Mouse (Mus musculus): ENCODE data around the gene Gch1. TPM values are rescaled to one million over a fixed set of nuclear protein-coding genes. Genes with fewer than 3 reads are reported as not detected.

Gch1 gene
- polyA plus RNA-seq, 1 experiment from 2014 or later = 6.0 TPM

DNA sequence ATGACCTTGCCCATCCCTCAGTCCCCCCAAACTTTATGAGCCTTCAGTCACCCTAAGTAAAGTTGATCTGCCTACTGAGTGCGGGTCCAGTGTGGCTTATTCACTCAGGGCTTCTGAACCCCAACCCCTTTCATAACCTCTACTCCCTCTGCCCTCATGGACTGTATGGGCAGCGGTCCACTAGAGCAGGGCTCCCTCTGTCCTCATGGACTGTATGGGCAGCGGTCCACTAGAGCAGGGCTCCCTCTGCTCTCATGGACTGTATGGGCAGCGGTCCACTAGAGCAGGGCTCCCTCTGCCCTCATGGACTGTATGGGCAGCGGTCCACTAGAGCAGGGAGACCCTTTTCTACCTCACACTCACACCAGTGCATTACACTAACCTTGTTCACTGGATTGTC is 13.0 kb downstream of the Gch1 start:
- H3K4me2 ChIP-seq (ENCODE audit: low read length) = no peak overlapping the region
- ATAC-seq = no peak
- 93% methylated on average over 5 of the region's 5 CpGs for WGBS

DNA sequence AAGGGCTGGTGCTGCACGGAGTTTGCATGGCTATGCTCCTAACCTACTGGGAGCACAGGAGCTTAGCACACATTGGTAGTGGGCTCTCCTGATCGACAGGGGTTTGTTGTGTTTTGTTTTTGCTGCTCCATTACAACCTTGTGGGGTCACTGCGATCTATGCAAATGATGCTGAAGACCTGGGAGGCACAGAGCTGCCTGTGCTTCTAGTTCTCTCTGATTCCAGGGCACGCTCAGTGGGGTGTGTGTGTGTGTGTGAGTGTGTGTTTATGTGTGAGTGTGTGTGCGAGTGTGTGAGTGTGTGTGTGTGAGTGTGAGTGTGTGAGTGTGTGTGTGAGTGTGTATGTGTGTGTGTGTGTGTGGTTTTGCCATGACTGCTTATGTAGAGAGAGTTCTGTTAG is 14.1 kb downstream of the Gch1 start:
- H3K4me1 ChIP-seq (ENCODE audit: control insufficient read depth, insufficient read depth, low read length) = no peaks in the 10 kb centered on the region
- 85% methylated on average over 5 of the region's 5 CpGs for WGBS

More for the DNA sequence above, 13.0 kb downstream of the Gch1 start:
- Histone ChIP-seq H3K9ac (ENCODE audit: low read depth, low read length) (no peak overlapping the region), H3K27me3 (ENCODE audit: control insufficient read depth, insufficient read depth, low read depth, low read length) (no peaks in the 10 kb centered on the region), H3K4me3 (ENCODE audit: low read depth, low read length) (no peak overlapping the region), H3K36me3 (ENCODE audit: control insufficient read depth, insufficient read depth, low read length) (no peaks in the 10 kb centered on the region), H3K4me1 (ENCODE audit: control insufficient read depth, insufficient read depth, low read length) (no peaks in the 10 kb centered on the region), H3K27ac (ENCODE audit: low read length) (no peak overlapping the region), H3K9me3 (replicated peaks; ENCODE audit: control insufficient read depth, low read length, poor library complexity, severe bottlenecking) (no peaks in the 10 kb centered on the region)

DNA sequence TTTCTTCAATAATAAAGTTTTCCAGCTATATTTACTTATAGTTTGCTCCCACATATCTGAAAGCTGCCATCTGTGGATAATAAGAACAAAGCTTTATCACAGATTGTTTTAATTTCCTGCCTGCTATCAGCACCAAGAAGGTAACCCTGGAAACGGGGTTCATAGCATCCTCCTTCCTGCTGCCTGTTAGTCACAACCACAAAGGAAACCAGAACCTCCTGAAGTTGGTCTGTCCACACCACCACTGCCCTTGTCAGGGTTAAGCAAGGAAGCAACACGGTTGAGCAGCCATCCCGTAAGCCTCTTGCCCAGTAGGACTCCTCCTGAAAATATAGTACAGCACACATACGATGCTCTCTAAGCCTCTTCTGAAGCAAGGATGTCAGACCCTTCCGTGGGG is 17.1 kb downstream of the Gch1 start:
- no peak for ATAC-seq
- WGBS = 81% methylated on average over 5 of the region's 5 CpGs
- H3K27me3 ChIP-seq (ENCODE audit: control insufficient read depth, insufficient read depth, low read depth, low read length) = no peaks in the 10 kb centered on the region

More for the DNA sequence above, 14.1 kb downstream of the Gch1 start:
- Histone ChIP-seq H3K4me2 (ENCODE audit: low read length) (no peak overlapping the region), H3K9ac (ENCODE audit: low read depth, low read length) (no peak overlapping the region), H3K27ac (ENCODE audit: low read length) (no peak overlapping the region), H3K4me3 (ENCODE audit: low read depth, low read length) (no peak overlapping the region), H3K27me3 (ENCODE audit: control insufficient read depth, insufficient read depth, low read depth, low read length) (no peaks in the 10 kb centered on the region), H3K9me3 (replicated peaks; ENCODE audit: control insufficient read depth, low read length, poor library complexity, severe bottlenecking) (no peaks in the 10 kb centered on the region), H3K36me3 (ENCODE audit: control insufficient read depth, insufficient read depth, low read length) (no peaks in the 10 kb centered on the region)
- ATAC-seq = no peak

DNA sequence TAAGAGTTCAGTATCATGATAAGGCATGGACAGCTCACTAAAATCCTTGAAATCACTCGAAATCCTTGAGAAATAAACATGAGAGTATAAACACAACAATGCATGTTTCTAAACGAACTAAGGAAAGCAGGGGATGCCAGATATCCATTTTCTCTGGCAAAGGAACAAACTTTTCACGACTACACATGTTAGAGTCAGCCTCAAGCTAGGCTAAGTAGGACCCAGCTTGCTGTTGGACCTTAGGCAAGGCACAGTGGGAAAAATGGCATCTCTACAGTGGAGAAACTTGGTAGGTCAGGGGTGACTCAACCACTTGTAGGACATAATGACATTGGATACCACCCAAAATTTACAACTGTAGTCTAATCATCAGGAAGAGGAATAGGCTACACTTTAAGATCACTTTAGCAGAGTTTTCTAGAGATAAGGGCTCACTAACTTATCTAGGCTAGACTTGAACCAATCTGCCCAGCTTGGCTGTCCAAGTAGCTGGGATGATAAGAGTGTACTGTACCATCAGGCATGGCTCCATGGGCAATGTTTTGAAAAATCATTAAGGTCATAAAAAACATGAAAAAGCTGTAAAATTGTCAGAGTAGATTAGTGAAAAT is 18.6 kb downstream of the Gch1 start:
- 67% methylated on average over 3 of the region's 3 CpGs for WGBS
- ATAC-seq = no peak
- H3K4me1 ChIP-seq (ENCODE audit: control insufficient read depth, insufficient read depth, low read length) = no peaks in the 10 kb centered on the region
- H3K27ac ChIP-seq (ENCODE audit: low read length) = no peak overlapping the region
- H3K36me3 ChIP-seq (ENCODE audit: control insufficient read depth, insufficient read depth, low read length) = no peaks in the 10 kb centered on the region
- H3K4me2 ChIP-seq (ENCODE audit: low read length) = no peak overlapping the region
- H3K9me3 ChIP-seq (replicated peaks; ENCODE audit: control insufficient read depth, low read length, poor library complexity, severe bottlenecking) = no peaks in the 10 kb centered on the region
- no peaks in the 10 kb centered on the region for H3K27me3 ChIP-seq (ENCODE audit: control insufficient read depth, insufficient read depth, low read depth, low read length)
- no peak overlapping the region for H3K4me3 ChIP-seq (ENCODE audit: low read depth, low read length)
- no peak overlapping the region for H3K9ac ChIP-seq (ENCODE audit: low read depth, low read length)

More for the DNA sequence above, 17.1 kb downstream of the Gch1 start:
- Histone ChIP-seq H3K36me3 (ENCODE audit: control insufficient read depth, insufficient read depth, low read length) (no peaks in the 10 kb centered on the region), H3K9me3 (replicated peaks; ENCODE audit: control insufficient read depth, low read length, poor library complexity, severe bottlenecking) (no peaks in the 10 kb centered on the region), H3K4me3 (ENCODE audit: low read depth, low read length) (no peak overlapping the region), H3K27ac (ENCODE audit: low read length) (no peak overlapping the region), H3K4me2 (ENCODE audit: low read length) (no peak overlapping the region), H3K4me1 (ENCODE audit: control insufficient read depth, insufficient read depth, low read length) (no peaks in the 10 kb centered on the region), H3K9ac (ENCODE audit: low read depth, low read length) (no peak overlapping the region)

DNA sequence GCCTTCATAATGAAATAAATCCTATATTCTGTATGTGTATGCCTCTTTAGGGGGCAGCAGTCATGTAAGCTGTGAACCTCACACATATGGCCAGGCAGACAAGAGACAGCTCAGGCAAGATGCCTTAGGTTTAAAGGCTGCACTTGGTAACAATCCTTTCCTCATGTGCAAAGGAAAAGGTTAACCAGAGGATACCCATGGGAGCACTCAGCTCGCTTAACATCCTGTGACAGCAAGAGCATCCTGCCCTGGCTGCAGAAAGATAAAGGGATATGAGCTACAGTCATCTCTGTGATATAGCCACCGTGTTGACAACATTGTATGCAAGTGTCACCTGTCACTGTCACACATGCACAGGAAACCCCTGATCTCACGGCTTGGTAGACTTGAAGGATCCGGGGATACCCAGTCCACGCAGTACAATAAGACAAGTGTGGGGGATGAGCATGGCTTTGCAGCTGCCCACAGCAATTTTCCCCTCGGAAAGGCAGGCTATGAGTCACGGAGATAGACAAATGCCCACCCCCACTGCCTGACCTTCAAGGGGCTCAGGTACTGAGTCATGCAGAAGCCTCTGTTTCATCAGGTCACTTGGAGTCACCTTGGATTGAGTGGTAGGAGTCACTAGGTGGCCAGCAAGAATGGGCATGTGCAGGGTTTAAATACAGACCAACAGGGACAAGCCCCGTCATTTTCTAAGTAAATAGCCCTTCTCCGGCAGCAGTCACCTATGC is 19.4 kb downstream of the Gch1 start:
- Histone ChIP-seq H3K4me1 (ENCODE audit: control insufficient read depth, insufficient read depth, low read length) (no peaks in the 10 kb centered on the region), H3K9me3 (replicated peaks; ENCODE audit: control insufficient read depth, low read length, poor library complexity, severe bottlenecking) (no peaks in the 10 kb centered on the region), H3K36me3 (ENCODE audit: control insufficient read depth, insufficient read depth, low read length) (no peaks in the 10 kb centered on the region), H3K4me2 (ENCODE audit: low read length) (no peak overlapping the region), H3K4me3 (ENCODE audit: low read depth, low read length) (no peak overlapping the region), H3K27ac (ENCODE audit: low read length) (no peak overlapping the region), H3K27me3 (ENCODE audit: control insufficient read depth, insufficient read depth, low read depth, low read length) (no peaks in the 10 kb centered on the region), H3K9ac (ENCODE audit: low read depth, low read length) (no peak overlapping the region)
- no peak for ATAC-seq
- WGBS = 78% methylated on average over 9 of the region's 9 CpGs

DNA sequence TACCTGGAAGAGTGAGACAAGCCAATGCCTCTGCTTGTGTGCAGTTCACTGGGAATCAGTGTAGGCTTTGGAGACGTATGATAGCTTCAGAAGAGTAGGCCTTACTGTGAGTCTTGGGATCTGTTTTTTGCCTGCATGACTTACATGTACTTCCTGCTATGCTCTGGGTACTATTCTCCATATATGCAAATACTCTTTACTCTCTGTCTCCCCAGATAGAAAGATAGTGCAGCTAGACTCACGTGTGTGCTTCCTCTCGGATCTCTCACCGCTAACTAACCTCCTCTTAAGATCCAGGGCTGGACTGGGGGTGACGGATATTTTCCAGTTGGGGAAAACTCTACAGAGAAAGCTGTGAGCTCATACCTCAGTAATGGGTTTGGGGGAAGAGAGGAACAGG is 23.5 kb downstream of the Gch1 start:
- H3K9ac ChIP-seq (ENCODE audit: low read depth, low read length) = no peak overlapping the region
- 87% methylated on average over 5 of the region's 5 CpGs for WGBS
- no peak overlapping the region for H3K27ac ChIP-seq (ENCODE audit: low read length)
- no peaks in the 10 kb centered on the region for H3K9me3 ChIP-seq (replicated peaks; ENCODE audit: control insufficient read depth, low read length, poor library complexity, severe bottlenecking)
- no peaks in the 10 kb centered on the region for H3K4me1 ChIP-seq (ENCODE audit: control insufficient read depth, insufficient read depth, low read length)
- H3K36me3 ChIP-seq (ENCODE audit: control insufficient read depth, insufficient read depth, low read length) = no peaks in the 10 kb centered on the region
- H3K4me2 ChIP-seq (ENCODE audit: low read length) = no peak overlapping the region
- no peak for ATAC-seq
- no peaks in the 10 kb centered on the region for H3K27me3 ChIP-seq (ENCODE audit: control insufficient read depth, insufficient read depth, low read depth, low read length)
- H3K4me3 ChIP-seq (ENCODE audit: low read depth, low read length) = no peak overlapping the region

DNA sequence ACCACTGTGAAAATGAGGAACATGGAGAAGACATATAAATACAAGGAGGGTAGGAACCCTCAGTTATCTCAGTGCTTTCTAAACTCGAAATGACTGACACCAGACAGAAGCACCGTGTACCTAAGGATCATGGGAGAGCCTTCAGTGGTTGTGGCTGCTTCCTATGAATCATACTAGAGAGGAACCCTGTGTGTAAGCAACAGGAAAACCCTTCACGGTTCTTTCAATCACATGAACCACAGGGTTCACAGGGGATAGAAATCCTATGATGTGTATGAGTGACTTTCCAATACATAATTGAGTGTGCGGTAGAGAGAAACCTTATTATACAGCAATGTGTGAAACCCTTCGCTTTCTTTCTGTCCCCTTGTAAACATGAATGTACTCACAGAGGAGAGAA is 24.1 kb downstream of the Gch1 start:
- Histone ChIP-seq H3K4me1 (ENCODE audit: control insufficient read depth, insufficient read depth, low read length) (no peaks in the 10 kb centered on the region), H3K4me3 (ENCODE audit: low read depth, low read length) (no peak overlapping the region), H3K36me3 (ENCODE audit: control insufficient read depth, insufficient read depth, low read length) (no peaks in the 10 kb centered on the region), H3K27ac (ENCODE audit: low read length) (no peak overlapping the region), H3K9me3 (replicated peaks; ENCODE audit: control insufficient read depth, low read length, poor library complexity, severe bottlenecking) (no peaks in the 10 kb centered on the region), H3K27me3 (ENCODE audit: control insufficient read depth, insufficient read depth, low read depth, low read length) (no peaks in the 10 kb centered on the region), H3K4me2 (ENCODE audit: low read length) (no peak overlapping the region), H3K9ac (ENCODE audit: low read depth, low read length) (no peak overlapping the region)
- no peak for ATAC-seq
- WGBS = 91% methylated on average over 5 of the region's 5 CpGs

DNA sequence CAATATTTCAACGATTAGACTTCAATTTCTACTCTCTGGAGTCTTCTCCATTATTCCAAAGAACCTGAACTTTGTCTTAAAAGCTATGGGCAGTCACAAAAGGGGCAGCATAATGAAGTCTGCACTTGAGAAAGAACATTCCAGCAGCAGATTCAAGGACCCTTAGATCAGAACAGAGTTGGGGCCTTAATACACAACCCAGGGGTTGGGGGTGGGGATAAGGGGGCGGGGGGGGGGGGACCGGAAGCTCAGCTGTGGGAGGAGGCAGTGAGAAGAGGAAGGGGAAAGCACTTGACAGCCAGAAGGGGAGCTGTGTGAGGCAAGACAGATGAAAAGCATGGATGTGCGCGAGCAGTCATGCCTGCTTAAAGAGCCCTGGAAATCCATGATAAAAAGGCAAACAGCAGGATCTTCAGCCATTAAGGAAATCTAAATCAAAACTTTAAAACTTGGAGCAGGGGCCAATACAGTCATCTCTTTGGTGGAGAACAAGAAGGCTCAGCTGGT is 27.2 kb downstream of the Gch1 start:
- Histone ChIP-seq H3K9ac (ENCODE audit: low read depth, low read length) (no peak overlapping the region), H3K36me3 (ENCODE audit: control insufficient read depth, insufficient read depth, low read length) (no peaks in the 10 kb centered on the region), H3K4me2 (ENCODE audit: low read length) (no peak overlapping the region), H3K4me1 (ENCODE audit: control insufficient read depth, insufficient read depth, low read length) (no peaks in the 10 kb centered on the region), H3K9me3 (replicated peaks; ENCODE audit: control insufficient read depth, low read length, poor library complexity, severe bottlenecking) (no peaks in the 10 kb centered on the region), H3K27me3 (ENCODE audit: control insufficient read depth, insufficient read depth, low read depth, low read length) (no peaks in the 10 kb centered on the region), H3K27ac (ENCODE audit: low read length) (no peak overlapping the region), H3K4me3 (ENCODE audit: low read depth, low read length) (no peak overlapping the region)
- no peak for ATAC-seq
- WGBS = 54% methylated on average over 5 of the region's 5 CpGs

DNA sequence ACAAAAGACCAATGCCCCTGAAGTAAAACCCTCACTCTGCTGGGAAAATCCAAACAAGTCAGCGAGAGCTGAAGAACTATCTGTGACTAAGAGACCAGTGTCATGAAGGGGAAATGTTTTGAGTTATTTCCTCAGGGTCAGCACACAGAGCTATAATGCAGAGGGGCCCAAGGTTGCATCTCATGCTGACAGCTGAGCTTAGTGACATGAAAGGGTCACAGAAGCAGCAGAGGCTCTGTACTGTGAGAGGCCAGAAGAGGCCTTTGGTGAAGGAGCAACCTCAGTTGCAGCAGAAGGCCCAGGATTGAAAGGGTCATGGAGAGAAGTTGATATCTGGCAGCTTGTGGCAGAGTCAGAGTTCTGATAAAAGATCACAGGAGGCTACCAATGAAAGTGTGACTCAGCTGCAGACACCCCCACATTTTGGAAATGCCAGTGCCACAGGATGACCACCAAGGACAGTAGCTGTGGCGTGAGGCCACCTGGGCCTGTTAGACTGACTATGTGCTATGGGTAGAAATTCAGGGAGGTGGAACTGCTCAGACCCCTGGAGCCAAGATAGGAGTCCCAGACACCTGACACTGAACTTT is 29.1 kb downstream of the Gch1 start:
- WGBS = 71% methylated on average over 2 of the region's 2 CpGs
- no peaks in the 10 kb centered on the region for H3K4me1 ChIP-seq (ENCODE audit: control insufficient read depth, insufficient read depth, low read length)
- no peaks in the 10 kb centered on the region for H3K27me3 ChIP-seq (ENCODE audit: control insufficient read depth, insufficient read depth, low read depth, low read length)
- H3K4me2 ChIP-seq (ENCODE audit: low read length) = no peak overlapping the region
- H3K27ac ChIP-seq (ENCODE audit: low read length) = no peak overlapping the region
- no peaks in the 10 kb centered on the region for H3K36me3 ChIP-seq (ENCODE audit: control insufficient read depth, insufficient read depth, low read length)
- ATAC-seq = no peak
- H3K9ac ChIP-seq (ENCODE audit: low read depth, low read length) = no peak overlapping the region
- H3K4me3 ChIP-seq (ENCODE audit: low read depth, low read length) = no peak overlapping the region
- H3K9me3 ChIP-seq (replicated peaks; ENCODE audit: control insufficient read depth, low read length, poor library complexity, severe bottlenecking) = no peaks in the 10 kb centered on the region

Data from midbrain, embryonic 16.5 days (tissue).